Mouse (Mus musculus) frontal cortex, postnatal 36 days (tissue): ENCODE results near the gene 9930022D16Rik.

ENCODE experiments used
- DNase-seq, 2 experiments: peaks; one replicate each; pipeline ENCODE4 v3.0.0; 2022; ENCODE audit warnings: low spot score in 2 of 2

The 9930022D16Rik gene

DNA sequence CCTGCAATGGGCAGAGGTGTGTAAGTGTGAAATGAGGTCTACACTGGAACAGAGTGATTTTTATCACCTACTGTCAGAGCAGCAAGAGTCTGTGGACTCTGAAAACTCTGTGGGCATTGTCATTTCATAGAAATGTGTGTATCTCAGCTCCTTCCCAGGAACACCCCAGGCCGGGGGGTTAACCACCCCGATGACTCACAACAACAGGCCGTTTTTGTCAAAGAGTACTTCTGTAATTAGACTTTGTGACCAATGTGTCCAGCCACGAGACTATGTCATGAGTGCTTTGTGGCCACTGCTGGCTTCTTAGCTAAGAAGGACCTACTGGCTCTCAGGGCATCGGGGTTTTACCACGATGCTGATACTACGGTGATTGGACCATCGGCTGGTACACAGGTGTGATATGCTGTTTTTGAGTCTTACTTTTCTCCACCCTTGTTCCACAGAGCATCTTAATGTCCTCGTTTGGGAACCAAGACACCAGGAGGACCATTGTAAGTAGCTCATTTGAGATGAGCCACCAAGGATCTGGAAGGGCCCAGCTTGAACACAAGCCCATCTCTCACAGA lies 3.8 kb downstream of the 9930022D16Rik start:
- DNase-seq, result no peak

GRCm38 (mm10) chr11:109419461-109419860 lies 5.7 kb downstream of the 9930022D16Rik start:
- DNase-seq, result no peak

DNA sequence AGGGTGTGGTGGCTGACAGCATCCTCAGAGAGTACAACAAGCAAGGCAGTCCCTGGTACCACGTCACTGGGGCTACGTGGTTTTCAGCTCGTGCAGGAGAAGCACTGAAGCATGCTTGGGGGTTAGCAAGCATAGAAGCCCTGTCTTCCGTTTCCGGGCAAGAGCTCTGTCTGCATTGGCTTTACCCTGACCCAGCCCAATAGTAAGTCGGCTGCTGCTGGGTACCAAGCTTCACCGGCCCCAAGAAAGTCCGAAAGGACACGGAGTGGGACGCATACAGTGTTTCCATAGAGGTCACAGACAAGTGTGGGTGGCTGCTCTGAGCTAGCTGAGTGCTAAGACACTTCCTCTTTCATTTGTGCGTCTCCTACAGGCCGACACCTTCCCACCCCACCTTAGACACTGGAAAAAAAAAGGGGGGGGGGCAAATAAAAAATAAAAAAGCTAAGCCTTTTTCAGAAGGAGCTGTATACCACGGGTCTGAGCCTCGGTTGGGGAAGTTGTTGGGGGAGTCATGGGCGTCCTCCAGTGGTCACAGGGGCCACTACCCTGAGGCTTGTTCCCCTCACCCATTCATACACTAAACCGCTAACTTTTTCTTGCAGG lies 6.3 kb downstream of the 9930022D16Rik start:
- DNase-seq, result no peak

- DNase-seq, result no peak
Observed at GRCm38 (mm10) chr11:109420567-109420962, 6.8 kb downstream of the 9930022D16Rik start.

GRCm38 (mm10) chr11:109421205-109421604 lies 7.5 kb downstream of the 9930022D16Rik start:
- no peak for DNase-seq

DNA sequence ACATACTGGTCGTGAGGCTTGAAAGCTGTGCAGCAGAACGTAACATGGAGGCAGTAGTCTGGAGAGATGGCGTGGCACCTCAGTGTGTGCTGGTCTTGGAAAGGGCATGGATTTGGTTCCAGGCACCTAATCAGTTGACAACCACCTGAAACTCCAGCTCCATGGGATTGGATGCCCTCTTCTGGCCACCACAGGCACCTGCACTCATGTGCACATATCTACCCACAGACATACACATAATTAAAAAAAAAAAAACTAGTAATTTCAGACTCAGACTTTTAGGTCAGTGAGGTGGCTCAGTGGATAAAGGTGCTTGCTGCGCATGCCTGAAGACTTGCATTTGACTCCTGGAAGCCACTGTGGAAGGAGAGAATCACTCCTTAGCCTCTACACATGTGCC lies 8.5 kb downstream of the 9930022D16Rik start:
- DNase-seq, result no peak

- no peak for DNase-seq
Observed at GRCm38 (mm10) chr11:109423294-109423693, 9.6 kb downstream of the 9930022D16Rik start.

DNA sequence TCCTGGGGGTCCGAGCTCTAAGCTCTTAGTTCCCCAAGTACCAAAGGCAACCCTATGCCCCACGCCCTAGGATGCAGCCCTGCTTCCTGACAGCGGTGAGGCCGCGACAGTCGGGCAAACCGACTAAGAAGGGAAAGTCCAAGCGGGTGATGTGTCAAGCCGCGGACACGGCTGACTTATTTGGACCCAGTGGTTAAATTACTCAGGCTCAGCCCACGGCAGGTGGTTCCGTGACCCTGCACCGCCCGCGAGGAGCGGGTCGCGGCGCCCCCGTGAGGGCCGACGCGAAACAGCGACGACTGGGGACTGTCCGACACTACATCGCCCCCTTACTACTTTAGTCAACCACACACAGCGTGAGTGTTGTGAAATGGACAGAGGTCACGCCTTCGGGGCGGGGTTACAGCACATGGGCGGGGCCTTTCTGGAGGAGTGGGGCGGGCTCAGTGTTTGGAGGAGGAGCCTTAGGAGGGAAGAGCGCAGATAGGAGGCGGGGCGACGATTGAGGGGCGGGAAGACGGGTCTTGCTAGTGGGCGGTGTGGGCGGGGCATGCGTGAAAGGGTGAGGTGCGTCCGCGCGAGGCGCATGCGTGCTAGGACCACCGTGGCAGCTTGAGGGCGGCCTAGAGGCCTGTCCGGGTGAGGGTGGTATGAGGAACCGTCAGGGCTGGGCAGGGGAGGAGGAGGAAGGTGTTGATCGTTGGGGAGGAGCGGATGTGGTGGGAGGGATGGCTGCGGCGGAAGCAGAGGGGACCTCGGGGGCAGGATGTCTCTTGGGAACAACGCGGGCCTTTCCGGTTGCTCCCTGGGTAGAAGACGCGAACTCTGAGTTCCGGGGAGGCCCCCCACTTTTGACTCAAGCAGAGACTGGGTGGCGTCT lies 11.9 kb downstream of the 9930022D16Rik start, which contains the start of gene Amz2:
Gene Amz2, plus strand, starts transcription at position 555 of the 880 bp plus-strand sequence.
- peak; percentile 96 to 97 for DNase-seq

DNA sequence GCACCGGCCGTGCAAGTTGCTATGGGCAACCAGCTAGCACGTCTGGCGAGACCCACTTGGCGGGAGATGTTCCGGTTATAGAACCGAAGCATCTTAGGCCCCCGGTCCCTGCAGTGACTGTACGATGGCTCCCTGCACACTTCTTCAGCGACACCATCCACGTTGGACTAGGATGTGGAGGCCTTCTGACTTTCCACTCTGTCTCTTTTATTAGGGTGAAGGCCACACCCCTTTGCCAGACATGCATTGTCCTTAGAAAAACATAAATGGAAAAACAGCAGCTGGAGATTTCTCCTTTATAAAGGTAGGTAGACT lies 12.5 kb downstream of the 9930022D16Rik start:
- no peak for DNase-seq

DNA sequence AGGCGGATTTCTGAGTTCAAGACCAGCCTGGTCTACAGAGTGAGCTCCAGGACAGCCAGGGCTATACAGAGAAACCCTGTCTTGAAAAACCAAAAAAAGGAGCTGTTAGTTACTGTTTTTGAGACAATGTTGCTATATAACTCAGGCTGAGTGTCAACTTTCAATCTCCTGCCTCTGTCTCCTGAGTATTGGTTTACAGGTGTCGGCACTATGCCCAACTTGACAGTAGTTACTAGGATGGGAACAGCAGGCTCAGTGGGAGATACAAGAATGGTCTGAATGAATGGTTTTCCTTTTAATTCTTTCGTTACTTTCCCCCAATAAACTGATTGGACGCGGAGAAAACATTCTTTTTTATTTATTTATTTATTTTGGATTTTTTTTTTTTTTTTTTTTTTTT lies 13.6 kb downstream of the 9930022D16Rik start:
- no peak for DNase-seq

GRCm38 (mm10) chr11:109434233-109434798 lies 20.6 kb downstream of the 9930022D16Rik start:
- no peak for DNase-seq

DNA sequence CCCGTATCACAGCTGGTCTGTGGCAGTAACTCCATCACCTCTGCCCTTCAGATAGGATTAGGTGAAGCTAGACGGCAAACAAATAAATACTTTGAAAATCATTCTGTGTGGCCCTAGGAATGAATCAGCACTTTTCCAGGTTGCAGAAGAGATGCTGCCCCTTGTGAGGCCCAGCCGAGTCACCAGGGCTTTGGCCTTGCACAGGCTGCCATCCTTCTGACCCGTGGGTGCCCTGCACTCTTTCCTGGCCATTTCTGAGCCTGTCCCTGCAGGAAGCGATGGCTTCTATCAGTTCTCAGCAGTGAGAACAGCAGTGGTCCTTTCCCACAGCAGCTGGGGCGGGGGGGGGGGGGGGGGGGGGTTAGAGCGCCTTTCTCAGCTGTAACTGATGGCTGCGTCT lies 23.2 kb downstream of the 9930022D16Rik start:
- DNase-seq, result no peak

- no peak for DNase-seq
Observed at GRCm38 (mm10) chr11:109439209-109439608, 25.5 kb downstream of the 9930022D16Rik start.

DNA sequence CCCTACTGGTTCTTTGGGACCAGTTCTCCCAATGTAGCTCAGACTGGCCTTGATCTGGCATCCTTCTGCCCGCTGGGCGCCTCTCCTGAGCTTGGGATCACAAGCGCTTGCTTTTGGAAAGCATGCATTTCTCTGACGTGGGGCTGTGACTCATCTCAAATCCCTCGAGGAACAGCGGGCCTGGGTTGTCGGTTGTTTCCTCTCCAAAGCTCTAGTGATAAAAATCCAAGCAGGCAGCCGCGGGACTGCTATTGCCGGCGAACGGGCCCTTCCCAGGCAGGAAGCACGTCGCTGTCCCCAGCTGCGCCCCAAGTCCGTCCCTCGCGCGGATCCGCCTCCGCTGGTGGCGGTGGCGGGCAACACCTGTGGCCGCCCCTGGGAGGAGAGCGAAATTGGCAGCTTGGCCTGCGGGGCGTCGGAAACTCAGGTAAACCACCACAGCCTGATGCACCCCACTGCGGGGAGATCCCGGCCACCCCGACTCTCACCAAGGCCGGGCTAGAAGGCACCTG lies 26.2 kb downstream of the 9930022D16Rik start:
- peak; percentile 55 to 58 for DNase-seq

DNA sequence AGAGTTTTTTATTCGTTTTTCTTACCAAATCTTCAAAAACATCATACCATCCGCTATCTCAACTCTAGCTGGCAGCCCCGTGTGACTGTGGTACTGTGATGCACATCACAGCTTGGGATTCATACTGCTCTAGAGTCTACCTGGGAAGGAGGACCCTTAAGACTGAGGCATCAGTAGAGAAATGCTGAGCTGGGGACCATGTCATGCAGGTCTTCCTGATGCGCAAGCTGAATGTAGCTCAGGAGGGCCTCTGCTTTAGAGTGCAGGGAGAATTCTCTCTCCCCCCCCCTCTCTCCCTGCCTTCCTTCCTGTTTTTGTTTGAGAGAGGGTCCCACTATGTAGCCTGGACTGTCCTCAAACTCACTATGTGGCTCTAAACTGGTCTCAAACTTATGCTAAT lies 26.9 kb downstream of the 9930022D16Rik start:
- DNase-seq, result no peak

DNA sequence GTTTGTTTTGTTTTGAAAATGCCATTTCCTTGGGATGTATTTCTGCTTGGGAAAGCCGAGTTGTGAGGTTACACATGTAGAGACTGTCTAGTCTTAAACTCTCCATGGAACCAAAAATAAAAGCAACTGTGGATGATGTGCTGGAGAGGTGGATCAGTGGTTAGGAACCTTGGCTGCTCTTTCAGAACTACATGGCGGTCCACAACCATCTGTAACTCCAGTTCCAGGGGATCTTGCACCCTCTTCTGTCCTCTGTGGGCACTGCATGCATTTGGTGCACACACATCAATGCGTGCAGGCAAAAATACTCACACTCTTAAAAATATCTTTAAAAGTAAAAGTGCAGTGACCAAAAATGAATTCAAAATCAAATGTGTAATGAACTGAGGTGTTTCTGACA lies 27.4 kb downstream of the 9930022D16Rik start:
- DNase-seq, result no peak

DNA sequence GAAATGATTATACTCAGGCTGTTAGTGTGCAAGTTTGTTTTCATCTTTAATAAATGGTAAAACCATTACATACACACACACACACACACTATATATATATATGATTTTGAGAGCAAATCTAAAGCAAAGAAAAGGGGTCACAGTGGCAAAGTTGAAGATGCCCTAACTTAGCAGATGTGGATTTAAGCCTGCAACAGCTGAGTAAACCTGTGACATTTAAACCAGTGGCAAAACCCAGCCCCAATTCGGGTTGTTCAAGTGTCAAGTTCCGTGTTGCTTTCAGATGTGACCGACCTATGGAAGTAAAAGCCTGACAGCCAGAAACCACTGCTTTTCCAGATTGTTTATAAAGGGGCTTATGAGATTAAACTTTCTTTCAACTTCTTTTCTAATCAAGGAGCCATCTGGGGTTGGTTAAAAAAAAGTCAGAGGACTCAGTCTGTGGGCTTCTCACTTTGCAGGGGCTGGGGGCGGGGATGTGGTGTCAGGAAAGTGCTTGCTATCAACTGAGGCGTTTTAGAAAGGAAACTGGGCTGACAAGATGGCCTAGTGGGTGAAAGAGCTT lies 28.5 kb downstream of the 9930022D16Rik start:
- no peak for DNase-seq

GRCm38 (mm10) chr11:109443468-109444263 lies 29.9 kb downstream of the 9930022D16Rik start:
- DNase-seq, result no peak

- DNase-seq, result no peak
Observed at GRCm38 (mm10) chr11:109444600-109444999, 30.9 kb downstream of the 9930022D16Rik start.

- DNase-seq, result peak in 1 of 2 experiments; percentile 27
Observed at GRCm38 (mm10) chr11:109445438-109446035, 31.8 kb downstream of the 9930022D16Rik start.

GRCm38 (mm10) chr11:109451169-109451568 lies 37.5 kb downstream of the 9930022D16Rik start:
- DNase-seq, result no peak
